Mouse (Mus musculus): ENCODE data around the gene Esrp2. TPM values are rescaled to one million over a fixed set of nuclear protein-coding genes. Genes with fewer than 3 reads are reported as not detected.
A peak's percentile ranks its signal among the peaks of the same experiment; 100 is the strongest.

Esrp2 gene
- polyA plus RNA-seq (2012; rRNA removed) = 0.06 and 0.13 TPM in 2 replicates

DNA sequence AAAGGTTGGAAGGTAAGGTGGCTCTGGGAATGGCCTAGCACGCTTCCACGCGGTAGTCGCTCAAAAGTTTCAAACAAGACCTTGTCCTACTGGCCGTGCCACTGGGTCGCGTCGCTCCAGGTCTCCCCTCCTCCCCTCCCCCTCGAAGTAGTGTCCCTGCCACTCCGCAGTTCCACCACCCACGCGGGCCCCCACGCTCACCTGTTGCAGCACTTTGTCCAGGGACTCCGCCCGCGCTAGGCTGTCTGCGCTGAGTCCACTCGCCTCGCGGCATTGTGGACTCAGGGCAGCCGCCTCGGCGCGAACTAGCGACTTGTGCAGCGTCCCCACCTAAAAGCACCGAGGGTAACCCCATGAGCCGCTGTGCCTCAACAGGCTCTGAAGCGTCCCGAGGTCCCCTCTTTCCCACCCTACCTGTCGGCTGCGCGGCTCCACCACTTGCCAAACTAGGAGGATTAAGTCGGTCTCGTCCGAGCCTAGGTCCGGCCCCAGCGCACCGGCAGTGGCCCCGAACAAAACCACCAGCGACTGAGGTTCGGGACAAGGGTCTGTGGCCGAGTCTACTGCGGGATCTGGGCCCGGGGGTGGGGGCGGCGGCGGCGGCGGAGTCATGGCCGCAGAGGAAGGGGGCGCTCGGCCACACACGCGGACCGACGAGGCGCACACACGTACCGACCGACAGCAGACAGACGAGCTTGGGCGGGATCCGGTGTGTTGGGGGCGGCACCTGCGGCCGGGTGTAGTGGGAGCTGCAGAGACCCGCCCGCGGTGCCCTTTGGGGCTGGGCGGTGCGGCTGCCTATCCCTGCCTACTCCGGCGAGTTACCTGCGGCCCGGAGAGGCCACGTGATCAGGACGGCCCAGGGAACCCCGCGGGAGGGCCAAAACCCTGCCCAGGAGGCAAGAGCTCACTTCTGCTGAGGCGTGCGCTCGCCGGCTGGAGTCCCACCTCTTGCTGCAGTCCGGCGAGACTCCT, at the start of gene Esrp2:
TSS of gene Esrp2 (minus strand) at position 819 of the 975 bp plus-strand sequence.
- Histone ChIP-seq H3K27ac (ENCODE audit: insufficient read depth, low read length) (no peak within 1 kb of the TSS), H3K4me1 (ENCODE audit: control insufficient read depth, insufficient read depth, low read length) (no peaks in the 10 kb centered on the region), H3K4me3 (ENCODE audit: insufficient read depth, low read length) (peak within 1 kb of the TSS; percentile 40; the same call in 1 of the 2 replicates)
- TF ChIP-seq POLR2A (IDR thresholded peaks at IDR 0.05; ENCODE audit: extremely low read depth, insufficient read depth, low read length) (no peak), CTCF (IDR thresholded peaks at IDR 0.05; ENCODE audit: extremely low read depth, insufficient read depth, low read length) (no peak)

DNA sequence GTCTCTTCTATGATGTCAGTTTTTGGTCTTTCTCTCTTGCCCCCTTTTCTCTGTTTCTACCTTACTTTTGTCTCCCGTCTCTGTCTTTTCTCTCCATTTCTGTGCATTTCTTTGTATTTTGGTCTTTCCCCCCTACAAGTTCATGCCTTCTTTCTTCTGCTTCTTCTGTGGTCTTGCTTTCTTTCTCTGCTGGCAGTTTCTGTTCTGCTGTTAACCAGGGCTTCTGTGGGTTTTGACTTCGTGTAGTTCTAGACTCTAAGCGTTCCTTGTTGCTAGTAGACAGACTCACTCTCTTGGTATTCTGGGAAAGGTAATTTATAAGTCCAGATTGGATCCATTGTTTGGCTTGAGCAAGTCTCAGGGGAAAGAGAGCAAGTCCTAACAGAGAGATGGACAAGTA, 49.6 kb upstream of the Esrp2 start:
- TF ChIP-seq POLR2A (IDR thresholded peaks at IDR 0.05; ENCODE audit: extremely low read depth, insufficient read depth, low read length) = no peak
- no peak for TF ChIP-seq CTCF (IDR thresholded peaks at IDR 0.05; ENCODE audit: extremely low read depth, insufficient read depth, low read length)
- no peak overlapping the region for H3K4me3 ChIP-seq (ENCODE audit: insufficient read depth, low read length)
- peaks cover 5% of the 10 kb centered on the region; the same call in 1 of the 2 replicates for H3K4me1 ChIP-seq (ENCODE audit: control insufficient read depth, insufficient read depth, low read length)
- H3K27ac ChIP-seq (ENCODE audit: insufficient read depth, low read length) = no peak overlapping the region

DNA sequence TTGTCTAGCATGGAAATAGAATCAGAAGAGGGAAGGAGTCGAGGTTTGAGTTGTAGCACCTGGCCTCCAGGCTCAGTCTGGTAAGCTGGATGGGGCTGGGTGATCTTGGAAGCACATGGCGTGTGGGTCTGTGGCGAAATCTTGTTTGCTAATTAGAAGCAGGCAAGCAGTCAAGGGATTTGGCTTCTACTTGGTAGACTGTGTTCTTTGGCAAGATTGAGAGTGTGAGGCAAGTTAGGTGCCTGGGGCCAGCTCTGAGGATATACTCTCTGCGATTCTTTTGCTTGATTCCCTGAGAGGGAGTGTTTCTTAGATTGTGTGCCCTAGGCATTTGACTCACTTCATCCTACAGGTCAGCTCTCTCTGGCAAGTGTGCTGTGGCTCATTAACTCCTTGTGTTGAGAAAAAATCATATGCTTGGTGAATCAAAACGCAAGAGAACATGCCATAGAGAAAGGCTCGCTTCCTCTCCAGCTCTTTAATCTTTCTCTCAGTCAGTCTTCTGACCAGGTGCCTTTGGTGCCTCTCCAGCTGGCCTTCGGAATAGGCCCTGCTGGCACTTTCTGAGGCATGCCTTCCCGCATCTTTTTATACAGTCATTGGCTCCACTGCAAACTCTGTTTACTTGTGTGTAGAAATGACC, 49.0 kb upstream of the Esrp2 start:
- TF ChIP-seq CTCF (IDR thresholded peaks at IDR 0.05; ENCODE audit: extremely low read depth, insufficient read depth, low read length) = no peak
- TF ChIP-seq POLR2A (IDR thresholded peaks at IDR 0.05; ENCODE audit: extremely low read depth, insufficient read depth, low read length) = no peak

DNA sequence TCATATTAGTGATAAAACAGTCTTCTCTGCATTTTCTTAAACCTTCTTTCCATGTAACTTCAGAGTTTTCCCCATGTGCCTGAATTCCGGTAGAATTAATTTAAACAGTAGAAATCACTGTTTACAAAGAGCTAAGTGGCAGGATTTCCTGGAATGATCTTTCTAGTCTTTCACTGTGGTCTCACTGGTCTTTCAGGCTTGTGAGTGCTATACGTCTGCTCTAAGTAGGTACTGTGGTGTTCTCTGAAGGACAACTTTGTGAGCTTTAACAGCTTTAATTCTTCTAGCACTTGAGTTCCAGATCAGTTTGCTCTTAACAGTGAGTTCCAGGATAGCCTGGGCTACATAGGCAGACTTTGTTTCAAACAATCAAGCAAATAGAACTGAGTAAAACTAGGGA, 41.7 kb upstream of the Esrp2 start:
- TF ChIP-seq CTCF (IDR thresholded peaks at IDR 0.05; ENCODE audit: extremely low read depth, insufficient read depth, low read length) = no peak
- no peak for TF ChIP-seq POLR2A (IDR thresholded peaks at IDR 0.05; ENCODE audit: extremely low read depth, insufficient read depth, low read length)
- H3K4me3 ChIP-seq (ENCODE audit: insufficient read depth, low read length) = no peak overlapping the region
- H3K4me1 ChIP-seq (ENCODE audit: control insufficient read depth, insufficient read depth, low read length) = no peaks in the 10 kb centered on the region
- no peak overlapping the region for H3K27ac ChIP-seq (ENCODE audit: insufficient read depth, low read length)

More for the DNA sequence above, 49.0 kb upstream of the Esrp2 start:
- H3K27ac ChIP-seq (ENCODE audit: insufficient read depth, low read length) = no peak overlapping the region
- no peak overlapping the region for H3K4me3 ChIP-seq (ENCODE audit: insufficient read depth, low read length)
- peaks cover 5% of the 10 kb centered on the region; the same call in 1 of the 2 replicates for H3K4me1 ChIP-seq (ENCODE audit: control insufficient read depth, insufficient read depth, low read length)

DNA sequence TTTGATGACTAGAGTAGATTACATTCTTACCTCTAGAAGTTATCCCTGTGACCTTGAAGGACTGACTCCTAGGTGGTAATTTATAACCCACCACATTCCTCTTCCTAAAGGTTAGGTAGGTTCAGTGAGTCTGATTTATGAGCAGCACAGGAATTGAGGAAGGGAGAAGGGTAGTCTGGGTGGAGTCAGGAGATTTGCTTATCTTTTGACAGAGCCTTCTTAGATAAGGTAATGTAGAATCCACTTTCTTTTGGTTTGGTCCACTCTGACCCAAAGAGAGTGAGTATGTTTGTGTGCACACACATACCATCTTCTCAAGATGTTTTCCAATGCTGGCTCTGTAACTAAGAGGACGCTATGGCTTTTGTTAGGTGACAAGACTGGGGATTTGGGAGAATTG, 40.8 kb upstream of the Esrp2 start:
- TF ChIP-seq CTCF (IDR thresholded peaks at IDR 0.05; ENCODE audit: extremely low read depth, insufficient read depth, low read length) = no peak
- H3K4me3 ChIP-seq (ENCODE audit: insufficient read depth, low read length) = no peak overlapping the region
- no peaks in the 10 kb centered on the region for H3K4me1 ChIP-seq (ENCODE audit: control insufficient read depth, insufficient read depth, low read length)
- H3K27ac ChIP-seq (ENCODE audit: insufficient read depth, low read length) = no peak overlapping the region

DNA sequence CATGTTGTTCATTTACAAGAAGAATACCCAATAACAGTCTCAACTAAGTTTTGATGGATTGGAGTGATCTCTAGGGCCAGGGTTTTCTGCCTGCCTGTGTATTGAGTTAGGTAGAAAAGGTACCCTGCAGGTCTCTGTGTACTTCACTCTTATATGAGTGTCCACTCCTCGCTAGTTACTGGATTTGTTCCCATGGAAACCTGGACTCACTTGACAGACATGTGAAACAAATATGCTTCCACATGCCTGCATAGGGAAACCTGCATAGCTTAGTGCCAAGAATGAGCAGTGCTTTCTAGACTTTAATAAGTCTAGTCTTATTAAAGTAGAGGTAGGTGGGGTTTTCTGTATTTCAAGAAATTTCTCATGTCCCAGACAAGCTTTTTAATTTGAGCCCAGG, 40.1 kb upstream of the Esrp2 start:
- Histone ChIP-seq H3K4me3 (ENCODE audit: insufficient read depth, low read length) (no peak overlapping the region), H3K27ac (ENCODE audit: insufficient read depth, low read length) (no peak overlapping the region), H3K4me1 (ENCODE audit: control insufficient read depth, insufficient read depth, low read length) (peaks cover 1% of the 10 kb centered on the region; the same call in 1 of the 2 replicates)
- no peak for TF ChIP-seq POLR2A (IDR thresholded peaks at IDR 0.05; ENCODE audit: extremely low read depth, insufficient read depth, low read length)
- no peak for TF ChIP-seq CTCF (IDR thresholded peaks at IDR 0.05; ENCODE audit: extremely low read depth, insufficient read depth, low read length)

DNA sequence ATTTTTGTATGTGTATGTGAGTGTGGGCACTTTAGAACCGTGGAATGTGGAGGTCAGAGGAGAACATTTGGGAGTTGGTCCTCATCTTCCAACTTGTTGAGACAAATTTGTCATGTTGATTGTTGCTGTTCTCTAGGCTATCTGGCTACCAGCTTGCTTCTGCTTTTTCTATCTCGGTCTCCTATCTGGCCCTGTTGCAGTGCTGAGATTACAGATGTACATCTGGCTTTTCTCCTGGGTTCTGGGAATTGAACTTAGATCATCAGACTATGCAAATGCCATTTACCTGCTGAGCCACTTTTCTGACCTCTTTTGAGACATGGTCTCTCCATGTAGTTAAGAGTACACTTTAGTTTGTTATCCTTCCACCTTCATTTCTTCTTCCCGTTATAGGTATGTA, 36.8 kb upstream of the Esrp2 start:
- Histone ChIP-seq H3K4me1 (ENCODE audit: control insufficient read depth, insufficient read depth, low read length) (peaks cover 1% of the 10 kb centered on the region; the same call in 1 of the 2 replicates), H3K27ac (ENCODE audit: insufficient read depth, low read length) (no peak overlapping the region), H3K4me3 (ENCODE audit: insufficient read depth, low read length) (no peak overlapping the region)
- no peak for TF ChIP-seq POLR2A (IDR thresholded peaks at IDR 0.05; ENCODE audit: extremely low read depth, insufficient read depth, low read length)
- TF ChIP-seq CTCF (IDR thresholded peaks at IDR 0.05; ENCODE audit: extremely low read depth, insufficient read depth, low read length) = no peak

DNA sequence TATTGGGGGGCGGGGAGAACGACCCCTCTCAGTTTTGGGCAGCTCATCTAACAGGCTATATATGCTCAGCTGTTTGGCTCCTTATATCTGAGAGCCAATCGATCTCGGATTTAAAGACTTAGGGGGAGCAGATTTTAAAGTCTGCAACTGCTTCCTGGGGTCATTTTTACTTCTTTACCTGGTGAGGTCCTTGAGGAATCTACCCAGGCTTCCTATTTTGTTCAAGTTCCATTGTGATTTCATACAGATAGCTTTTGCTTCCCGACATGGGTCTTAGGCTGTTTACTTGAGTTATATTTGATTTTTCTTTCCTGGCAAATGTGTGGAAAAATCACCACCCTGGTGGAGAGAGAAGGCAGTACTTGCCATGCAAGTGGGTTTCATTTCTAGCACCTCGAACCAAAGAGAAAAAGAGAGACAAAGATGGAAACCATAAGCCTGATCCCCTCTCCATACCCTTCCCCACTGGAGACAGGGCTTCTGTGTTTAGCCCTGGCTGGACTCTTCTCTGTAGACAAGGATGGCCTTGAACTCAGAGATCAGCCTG, 33.2 kb upstream of the Esrp2 start:
- H3K27ac ChIP-seq (ENCODE audit: insufficient read depth, low read length) = no peak overlapping the region
- TF ChIP-seq POLR2A (IDR thresholded peaks at IDR 0.05; ENCODE audit: extremely low read depth, insufficient read depth, low read length) (no peak), CTCF (IDR thresholded peaks at IDR 0.05; ENCODE audit: extremely low read depth, insufficient read depth, low read length) (no peak)
- H3K4me3 ChIP-seq (ENCODE audit: insufficient read depth, low read length) = peak overlapping the region; percentile 98
- H3K4me1 ChIP-seq (ENCODE audit: control insufficient read depth, insufficient read depth, low read length) = peaks cover 1% of the 10 kb centered on the region; the same call in 1 of the 2 replicates

Data from cortical plate, adult 2 months (tissue).